Mouse (Mus musculus): ENCODE measurements around the gene Zbed4.
"Not testable (repeated sequence)": the region's sequence is repeated elsewhere in the genome, so short reads cannot be mapped to it uniquely, and the experiment has no call there.

The Zbed4 gene

GRCm38 (mm10) chr15:88751564-88752402 is at the start of gene Zbed4:
Zbed4 (plus strand) TSS chr15:88751660.
- DNase-seq = peak; percentile 47

DNA sequence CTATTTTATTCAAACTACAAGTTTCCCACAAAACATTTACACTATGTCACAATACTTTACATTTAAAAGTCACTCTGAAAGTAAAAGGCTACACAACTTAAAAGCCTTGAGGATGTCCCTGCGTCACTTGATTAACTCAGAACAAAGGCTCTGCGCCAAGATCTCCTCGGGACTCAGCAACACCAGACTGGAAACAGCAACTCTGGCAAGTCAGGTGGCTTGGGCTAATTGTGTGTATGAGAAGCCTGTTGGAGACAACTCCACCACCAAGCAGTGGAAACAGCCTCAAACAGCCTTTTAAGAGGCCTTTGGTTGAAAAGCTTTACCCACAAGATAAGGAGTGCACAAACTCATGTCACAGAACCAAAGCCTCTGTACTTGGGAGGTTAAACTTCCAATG is 49.0 kb upstream of the Zbed4 start:
- peak; percentile 47 for DNase-seq

- DNase-seq = no peak
Measured at GRCm38 (mm10) chr15:88704284-88704683, 47.2 kb upstream of the Zbed4 start.

GRCm38 (mm10) chr15:88706320-88706719 is 45.1 kb upstream of the Zbed4 start:
- DNase-seq = no peak

- DNase-seq = not testable (repeated sequence)
Measured at GRCm38 (mm10) chr15:88706987-88707386, 44.5 kb upstream of the Zbed4 start.

- DNase-seq = no peak
Measured at GRCm38 (mm10) chr15:88708204-88708603, 43.3 kb upstream of the Zbed4 start.

DNA sequence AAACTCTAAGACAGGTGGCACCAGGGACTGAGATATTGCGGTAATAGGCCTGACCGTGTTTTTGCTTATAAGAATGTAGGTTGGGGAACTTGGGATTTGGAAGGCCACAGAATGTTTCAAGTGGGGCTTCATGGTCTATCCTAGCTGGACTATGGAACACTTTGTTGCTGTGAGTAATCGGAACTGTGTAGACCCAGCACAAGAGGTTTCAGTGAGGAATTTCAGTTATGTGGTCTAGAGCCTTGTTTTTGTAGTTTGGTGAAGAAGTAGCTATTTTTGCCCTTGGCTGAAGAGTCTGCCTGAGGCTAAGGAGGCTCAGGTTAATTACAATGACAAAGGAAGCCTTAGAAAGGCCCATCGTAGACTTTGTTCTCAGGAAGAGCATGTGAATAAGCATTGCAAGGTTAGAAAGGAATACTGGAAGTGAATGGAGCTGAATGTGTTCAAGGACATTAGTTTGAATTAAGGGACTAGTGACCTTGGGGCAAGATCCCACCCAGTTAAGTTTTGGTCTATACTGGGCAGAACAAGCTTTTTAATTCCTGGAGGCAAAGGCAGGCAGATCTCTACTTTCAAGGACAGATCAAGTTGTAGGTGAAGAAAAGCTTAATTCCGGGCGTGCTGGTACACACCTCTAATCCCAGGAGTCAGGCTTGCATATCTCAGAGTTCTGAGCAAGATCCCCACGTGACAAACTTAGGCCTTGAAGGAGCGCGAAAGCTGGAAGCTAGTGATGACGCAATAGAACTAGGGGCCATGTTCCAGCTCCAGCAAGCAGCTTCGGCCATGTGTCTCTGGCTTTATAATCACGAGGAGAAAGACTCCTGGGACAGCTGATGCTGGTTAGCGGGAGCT is 42.6 kb upstream of the Zbed4 start:
- DNase-seq = no peak

DNA sequence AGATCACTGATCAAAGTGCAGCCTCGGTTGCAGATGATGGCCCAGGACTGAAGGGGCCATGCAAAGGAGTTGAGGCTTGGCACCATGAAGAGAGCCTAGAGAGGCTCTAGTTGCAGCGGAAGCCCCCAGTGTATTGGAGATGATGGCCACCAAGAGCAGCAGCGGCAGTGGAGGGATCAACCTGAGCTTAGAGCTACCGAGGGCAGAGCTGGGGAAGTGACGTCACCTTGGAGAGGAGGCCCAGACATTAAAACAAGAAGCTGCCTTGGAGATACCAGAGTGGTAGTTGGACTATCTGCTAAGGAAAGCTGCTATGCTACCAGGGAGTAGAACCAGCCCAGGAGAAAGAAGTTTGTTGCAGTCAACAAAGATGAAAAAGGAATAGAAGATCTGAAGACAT is 41.6 kb upstream of the Zbed4 start:
- DNase-seq = no peak

DNA sequence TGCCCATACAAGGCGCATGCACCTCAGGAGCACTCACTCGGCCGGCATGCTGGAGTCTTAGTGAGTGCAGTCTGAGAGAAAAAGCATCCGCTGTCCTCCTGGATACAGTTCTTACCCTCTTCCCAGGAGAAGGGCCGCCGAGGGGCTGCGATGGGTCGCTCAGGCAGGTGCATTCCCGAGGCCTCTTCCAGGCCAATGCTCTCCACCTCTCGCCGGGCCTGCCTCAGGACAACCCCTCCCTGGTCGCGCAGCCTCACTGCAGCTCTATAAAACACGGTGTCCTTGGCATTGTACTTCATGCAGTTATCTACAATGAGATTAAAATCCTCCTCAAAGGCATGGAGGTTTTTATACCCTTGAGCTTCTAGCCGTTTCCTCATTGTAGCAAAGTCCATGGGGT is 39.0 kb upstream of the Zbed4 start:
- no peak for DNase-seq

DNA sequence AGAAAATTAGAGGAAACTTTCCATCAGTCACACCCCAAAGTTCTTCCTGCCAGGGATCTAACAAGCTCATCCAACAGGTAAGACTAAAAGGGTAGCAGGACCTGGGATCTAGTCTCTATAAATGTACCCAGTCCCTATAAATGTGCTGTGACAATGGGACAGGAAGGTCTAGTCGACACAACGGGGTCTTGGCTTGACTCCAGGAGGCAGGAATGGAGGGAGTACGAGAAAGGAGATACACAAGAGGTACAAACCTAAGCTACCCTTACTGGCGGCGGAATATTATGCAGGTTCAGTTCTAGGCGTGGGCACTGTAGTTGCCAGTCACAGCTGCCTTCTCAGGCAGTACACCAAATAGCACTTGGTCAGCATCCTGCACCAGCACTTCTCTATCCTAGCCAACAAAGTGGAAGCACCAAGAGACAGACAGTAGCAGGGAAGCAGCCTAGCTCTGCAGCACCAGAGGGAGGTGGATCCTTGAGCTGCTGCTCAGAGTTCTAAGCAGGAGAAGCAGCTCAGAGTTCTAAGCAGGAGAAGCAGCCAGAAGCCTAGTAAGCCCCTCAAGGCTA is 37.4 kb upstream of the Zbed4 start:
- DNase-seq = no peak

DNA sequence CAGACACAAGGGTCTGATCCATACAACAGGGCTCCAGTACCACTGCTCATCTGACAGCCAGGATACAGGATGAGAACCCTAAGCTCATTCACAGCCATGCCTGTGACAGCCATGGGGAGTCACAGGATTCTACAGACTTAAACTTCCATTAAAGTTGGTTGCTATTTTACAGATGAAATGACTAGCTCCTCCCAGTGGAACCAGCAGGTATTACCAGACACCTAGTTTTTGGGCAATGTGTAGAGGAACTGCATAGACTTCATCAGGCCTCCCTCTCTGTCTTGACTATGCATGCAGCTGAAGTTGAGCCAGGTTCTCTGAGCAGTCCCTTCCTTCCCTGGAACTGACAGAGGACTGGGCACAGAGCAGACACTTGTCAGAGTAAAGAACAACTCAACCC is 35.1 kb upstream of the Zbed4 start:
- peak; percentile 49 for DNase-seq

- DNase-seq = no peak
Measured at GRCm38 (mm10) chr15:88717239-88717638, 34.2 kb upstream of the Zbed4 start.

- no peak for DNase-seq
Measured at GRCm38 (mm10) chr15:88723205-88723604, 28.3 kb upstream of the Zbed4 start.

DNA sequence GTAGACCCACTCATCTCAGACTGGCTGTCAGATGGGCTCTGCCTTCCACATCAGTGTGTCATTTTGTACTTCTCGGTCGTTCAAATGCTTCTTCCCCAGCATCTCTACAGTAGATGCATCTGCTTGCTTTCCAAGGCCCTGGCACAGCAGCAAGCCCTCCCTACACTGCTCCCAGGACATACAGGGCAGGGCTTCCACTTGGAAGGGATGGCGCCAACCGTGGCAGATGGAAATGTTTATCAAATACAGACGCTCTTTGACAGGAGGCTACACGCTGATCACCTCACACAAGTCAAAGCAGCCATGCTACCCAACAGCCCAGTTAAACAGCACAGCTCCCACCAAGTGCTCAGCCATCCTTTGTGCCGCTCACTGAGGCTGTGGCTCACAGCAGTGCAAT is 27.1 kb upstream of the Zbed4 start:
- DNase-seq = no peak

DNA sequence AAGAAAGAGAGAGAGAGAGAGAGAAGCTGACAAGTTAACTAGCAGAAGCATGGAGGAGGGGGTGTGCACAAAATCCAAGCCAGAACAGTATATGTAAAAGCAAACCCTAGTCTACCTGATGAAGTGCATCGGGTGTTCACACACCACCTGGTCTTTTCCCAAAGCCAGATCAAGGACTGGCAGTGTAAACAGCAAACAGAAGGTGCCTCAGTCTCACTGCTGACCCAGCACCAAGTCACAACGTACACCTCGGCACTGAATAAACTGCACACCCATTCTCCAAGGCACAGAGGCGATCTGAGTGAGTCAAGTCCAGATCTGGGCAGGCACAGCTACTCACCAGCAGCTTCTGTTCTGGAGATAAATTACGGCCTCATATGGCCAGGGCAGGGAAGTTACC is 26.4 kb upstream of the Zbed4 start:
- DNase-seq = no peak

- DNase-seq = no peak
Measured at GRCm38 (mm10) chr15:88727204-88727603, 24.3 kb upstream of the Zbed4 start.

- no peak for DNase-seq
Measured at GRCm38 (mm10) chr15:88730717-88731116, 20.7 kb upstream of the Zbed4 start.

DNA sequence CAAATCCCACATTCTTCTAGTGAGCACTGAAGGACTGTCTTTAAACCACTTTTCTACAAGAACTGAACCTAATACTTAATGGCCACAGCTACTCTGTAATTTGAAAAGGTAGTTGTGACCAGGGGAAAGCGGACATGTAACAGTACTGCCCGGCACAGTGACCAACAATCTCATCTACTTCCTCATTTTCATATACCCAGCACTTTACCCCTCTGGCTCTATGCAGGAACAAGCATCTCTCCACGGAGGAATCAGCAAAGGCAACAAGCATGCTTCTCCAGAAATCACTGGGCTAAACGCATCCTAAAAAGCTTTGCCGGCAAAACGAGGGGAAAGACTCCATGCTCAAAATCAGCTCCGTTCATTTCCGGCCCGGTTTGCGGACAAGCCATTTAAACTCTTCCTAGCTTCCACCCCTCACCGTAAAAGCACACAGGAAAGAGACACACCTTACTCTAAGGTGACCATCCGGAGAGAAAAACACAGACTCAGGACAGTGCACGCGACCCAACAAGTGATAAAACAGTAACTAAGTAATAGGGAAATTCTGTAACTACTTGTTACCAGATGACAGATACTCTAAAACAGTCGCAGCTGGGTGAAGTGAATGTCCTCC is 18.9 kb upstream of the Zbed4 start:
- DNase-seq = no peak

GRCm38 (mm10) chr15:88733041-88733751 is 18.3 kb upstream of the Zbed4 start:
- DNase-seq = peak; percentile 81

DNA sequence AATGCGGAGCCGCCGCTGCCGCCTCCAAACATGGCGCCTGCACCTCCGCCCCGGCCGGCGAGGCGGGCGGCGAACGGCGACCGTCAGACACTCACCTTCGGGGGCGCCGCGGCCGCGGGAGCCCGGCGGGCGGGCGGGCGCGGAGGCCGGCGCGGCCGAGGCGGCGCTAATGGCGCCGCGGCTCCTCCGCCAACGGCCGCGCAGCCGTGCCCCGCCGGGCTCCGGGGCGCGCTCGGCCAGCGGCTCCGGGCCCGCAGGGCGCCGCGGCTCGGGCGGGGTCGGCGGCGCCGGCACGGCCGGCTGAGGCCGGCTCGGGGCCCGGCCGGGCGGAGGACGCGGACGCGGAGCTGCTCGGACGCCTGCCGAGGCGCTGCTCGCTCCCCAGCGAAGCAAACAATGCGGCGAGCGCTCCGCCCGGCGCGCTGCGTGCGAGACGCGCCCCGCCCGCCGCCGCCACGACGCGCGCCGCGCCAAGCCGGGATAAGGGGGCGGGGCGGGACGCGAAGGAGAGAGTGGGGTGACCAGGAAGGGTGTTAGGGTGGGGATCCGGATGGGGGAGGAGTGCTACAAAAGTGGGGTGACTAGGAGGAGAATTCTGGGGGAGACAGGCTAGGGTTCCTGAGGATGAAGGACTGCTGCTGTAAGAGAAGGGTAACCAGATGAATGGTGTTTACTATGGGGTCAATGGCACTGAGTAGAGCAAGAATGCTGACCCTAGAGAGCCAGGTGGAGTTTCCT is 17.5 kb upstream of the Zbed4 start, which contains the start of gene Brd1:
Gene Brd1 (minus strand): TSS at position 400 of the 738 bp plus-strand sequence.
- DNase-seq = peak; percentile 86

GRCm38 (mm10) chr15:88736166-88736565 is 15.3 kb upstream of the Zbed4 start:
- no peak for DNase-seq

- DNase-seq = no peak
Measured at GRCm38 (mm10) chr15:88738466-88738865, 13.0 kb upstream of the Zbed4 start.
